8 mouse cellular contexts compared by ENCODE assay signal in the genomic region with DNA sequence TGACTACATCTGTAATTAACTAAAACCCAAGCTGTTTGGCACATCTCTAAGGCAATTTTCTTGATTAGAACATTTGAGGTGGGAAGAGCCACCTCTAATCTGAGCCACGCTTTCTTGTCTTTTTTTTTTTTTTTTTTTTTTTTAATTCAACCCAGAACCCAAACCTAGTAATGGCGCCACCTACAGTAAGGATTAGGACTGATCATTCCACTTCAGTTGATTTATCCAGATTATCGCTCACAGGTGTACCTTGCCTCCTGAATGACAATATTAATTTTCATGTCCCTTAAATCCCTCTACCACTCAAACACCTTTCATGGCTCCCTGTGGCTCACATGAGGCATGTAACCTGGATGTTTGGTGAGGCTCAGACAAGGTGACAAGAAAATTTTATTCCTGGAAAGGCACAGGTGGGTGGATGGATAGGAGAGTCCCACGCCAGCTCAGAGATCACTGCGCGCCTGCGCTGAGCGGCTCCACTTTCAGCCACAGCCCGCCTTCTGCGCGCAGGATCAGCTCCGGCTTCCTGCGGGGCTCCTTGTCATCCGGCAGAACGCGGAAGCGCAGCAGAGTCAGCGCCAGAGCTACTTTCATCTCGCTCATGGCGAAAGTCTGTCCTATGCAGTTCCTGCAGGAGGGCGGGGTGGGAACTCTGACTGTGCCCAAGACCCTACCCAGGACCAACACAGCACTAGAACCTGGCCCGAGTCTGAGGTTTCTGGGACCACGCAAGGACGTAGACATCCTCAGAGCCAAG. TPM values are rescaled to one million over a fixed set of nuclear protein-coding genes. Genes with fewer than 3 reads are reported as not detected.
DNase-seq lines count a peak whose midpoint lies in the region; ATAC-seq and TF ChIP-seq lines count a peak whose summit lies in the region.

No protein-coding gene starts in this region.

- 15% methylated on average over 24 of the region's 24 CpGs for WGBS in heart, adult 2 months
- WGBS in limb, embryonic 10.5 days = 20% methylated on average over 24 of the region's 24 CpGs
- 17% methylated on average over 24 of the region's 24 CpGs for whole genome bisulfite sequencing in midbrain, embryonic 10.5 days

- no peaks in the 10 kb centered on the region for H3K36me3 ChIP-seq in heart, adult 2 months (ENCODE audit: control insufficient read depth, insufficient read depth, low read length)
- H3K36me3 ChIP-seq in limb, embryonic 10.5 days = no peaks in the 10 kb centered on the region
- H3K36me3 ChIP-seq in midbrain, embryonic 10.5 days = no peaks in the 10 kb centered on the region

- peak overlapping the region; percentile 42 for H3K9ac ChIP-seq in heart, adult 2 months (ENCODE audit: low read depth, low read length)

- peak; percentile 64 for TF ChIP-seq POLR2A in heart, adult 2 months (IDR thresholded peaks at IDR 0.05; ENCODE audit: insufficient read depth, low read depth, low read length)

- ATAC-seq in activated CD4-positive, CD25-positive, alpha-beta regulatory T cell, adult 4 months = peak; percentile 75
- ATAC-seq in common myeloid progenitor, adult 5-6 weeks (replicated peaks; ENCODE audit: low read depth, poor library complexity, severe bottlenecking) = peak; percentile 90

- no peaks in the 10 kb centered on the region for H3K79me2 ChIP-seq in heart, adult 2 months (replicated peaks; ENCODE audit: control insufficient read depth, insufficient read depth, low read length)

- TF ChIP-seq CTCF in heart, adult 2 months (IDR thresholded peaks at IDR 0.05) = peak; percentile 38

- no peaks in the 10 kb centered on the region; the same call in 1 of the 2 replicates for H3K4me1 ChIP-seq in heart, adult 2 months (ENCODE audit: control insufficient read depth, insufficient read depth, low read length)
- H3K4me1 ChIP-seq in limb, embryonic 10.5 days = peaks cover 12% of the 10 kb centered on the region
- peaks cover 8% of the 10 kb centered on the region for H3K4me1 ChIP-seq in midbrain, embryonic 10.5 days

- H3K27me3 ChIP-seq in heart, adult 2 months (ENCODE audit: control insufficient read depth, insufficient read depth, low read length) = no peaks in the 10 kb centered on the region
- no peaks in the 10 kb centered on the region for H3K27me3 ChIP-seq in limb, embryonic 10.5 days (ENCODE audit: low read depth, poor library complexity, severe bottlenecking)
- H3K27me3 ChIP-seq in midbrain, embryonic 10.5 days (ENCODE audit: low read depth, poor library complexity, severe bottlenecking) = 0 out of 2 replicates have a peak, but pooled peaks cover 4% of the 10 kb centered on the region

- DNase-seq in heart, adult 2 months = peak; percentile 60 to 61
- DNase-seq in kidney, adult 18-20 months = peak; percentile 41
- peak; percentile 60 for DNase-seq in limb, embryonic 10.5 days (ENCODE audit: low spot score)
- peak; percentile 60 for DNase-seq in midbrain, embryonic 10.5 days (ENCODE audit: low spot score)
- peak; percentile 10 for DNase-seq in spleen, adult 12 weeks (ENCODE audit: low spot score)
- DNase-seq in c-Kit-positive CD71-positive TER-119-positive erythroid progenitor cells, embryonic 14.5 days (ENCODE audit: low spot score) = no peak

- no peak for TF ChIP-seq EP300 in heart, adult 2 months (IDR thresholded peaks at IDR 0.05; ENCODE audit: insufficient read depth, low read depth, low read length)

- H3K4me3 ChIP-seq in heart, adult 2 months = peak overlapping the region; percentile 51
- H3K4me3 ChIP-seq in limb, embryonic 10.5 days = peak overlapping the region; percentile 55
- peak overlapping the region; percentile 57 for H3K4me3 ChIP-seq in midbrain, embryonic 10.5 days

- no peaks in the 10 kb centered on the region for H3K9me3 ChIP-seq in limb, embryonic 10.5 days (replicated peaks)
- H3K9me3 ChIP-seq in midbrain, embryonic 10.5 days (replicated peaks) = no peaks in the 10 kb centered on the region

- no peak overlapping the region for H3K27ac ChIP-seq in heart, adult 2 months
- peak overlapping the region; percentile 71 for H3K27ac ChIP-seq in limb, embryonic 10.5 days
- peak overlapping the region; percentile 73 for H3K27ac ChIP-seq in midbrain, embryonic 10.5 days (replicated peaks)

- intact Hi-C loops in heart, adult 2 months (cut with DNase I) = no loop called here

RNA-seq across cellular contexts. Expression of a gene that starts 21.1 kb away (rescaled TPM):
- 1 to 10 TPM in 1 of 2 experiments, under 1 TPM in 1; 0.71 to 2.9 TPM for polyA plus RNA-seq in activated CD4-positive, CD25-positive, alpha-beta regulatory T cell, adult 4 months (2017; shearing (Covaris generic))
- total RNA-seq in common myeloid progenitor, adult 5-6 weeks (2017) = 0.64 and 1.6 TPM in 2 replicates
- 1 to 10 TPM; 1.2 to 1.4 TPM for total RNA-seq in heart, adult 2 months (2021)
- polyA plus RNA-seq in heart, adult 2 months (2012; rRNA removed) = 1.7 and 5.2 TPM in 2 replicates
- 0.58 and 0.71 TPM in 2 replicates for polyA plus RNA-seq in limb, embryonic 10.5 days (2016; fragmentation: Nextera tagmentation; extraction: Ambion mirVana)
- 0.32 and 0.36 TPM in 2 replicates for polyA plus RNA-seq in midbrain, embryonic 10.5 days (2016; fragmentation: Nextera tagmentation; extraction: Ambion mirVana)

RNA-seq across cellular contexts. Expression of a gene that starts 37.5 kb away (rescaled TPM):
- polyA plus RNA-seq in activated CD4-positive, CD25-positive, alpha-beta regulatory T cell, adult 4 months (2017; shearing (Covaris generic)) = 10 to 100 TPM; 21.1 to 24.2 TPM
- total RNA-seq in common myeloid progenitor, adult 5-6 weeks (2017) = 21.8 and 35.5 TPM in 2 replicates
- total RNA-seq in heart, adult 2 months (2021) = 1 to 10 TPM; 5.5 to 8.0 TPM
- polyA plus RNA-seq in heart, adult 2 months (2012; rRNA removed) = 4.4 and 6.1 TPM in 2 replicates
- polyA plus RNA-seq in limb, embryonic 10.5 days (2016; fragmentation: Nextera tagmentation; extraction: Ambion mirVana) = 28.0 and 28.1 TPM in 2 replicates
- 24.4 and 26.6 TPM in 2 replicates for polyA plus RNA-seq in midbrain, embryonic 10.5 days (2016; fragmentation: Nextera tagmentation; extraction: Ambion mirVana)

RNA-seq across cellular contexts. Expression of a gene that starts 52.7 kb away (rescaled TPM):
- not detected for polyA plus RNA-seq in activated CD4-positive, CD25-positive, alpha-beta regulatory T cell, adult 4 months (2017; shearing (Covaris generic))
- total RNA-seq in common myeloid progenitor, adult 5-6 weeks (2017) = not detected in 2 replicates
- total RNA-seq in heart, adult 2 months (2021) = not detected
- polyA plus RNA-seq in heart, adult 2 months (2012; rRNA removed) = not detected in 2 replicates
- polyA plus RNA-seq in limb, embryonic 10.5 days (2016; fragmentation: Nextera tagmentation; extraction: Ambion mirVana) = not detected in 2 replicates
- polyA plus RNA-seq in midbrain, embryonic 10.5 days (2016; fragmentation: Nextera tagmentation; extraction: Ambion mirVana) = not detected in 2 replicates
